Mouse (Mus musculus): ENCODE data around the gene Il20rb. TPM values are rescaled to one million over a fixed set of nuclear protein-coding genes. Genes with fewer than 3 reads are reported as not detected.

The Il20rb gene
- total and polyA plus RNA-seq, 2 experiments from 2014 or later = 0.99 to 2.5 TPM

DNA sequence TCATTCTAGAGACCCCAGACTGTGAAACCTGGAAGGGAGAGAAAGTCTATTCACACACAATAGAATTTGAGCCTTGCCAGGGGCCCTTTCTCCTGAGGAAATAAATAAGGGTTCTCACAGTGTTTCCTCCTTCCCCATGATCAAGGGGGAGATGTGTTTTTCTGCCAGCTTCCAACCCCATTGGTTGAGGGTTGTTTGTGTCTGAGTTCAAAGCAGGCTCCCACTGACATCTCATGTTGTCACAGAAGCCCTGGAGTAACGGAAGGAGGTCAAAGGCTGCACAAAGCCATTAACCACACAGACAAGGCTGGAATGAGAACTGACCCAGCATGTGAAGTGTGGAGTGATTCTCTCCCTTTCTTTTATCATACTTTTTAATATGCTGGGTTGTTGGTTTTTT is 69.8 kb downstream of the Il20rb start:
- DNase-seq (ENCODE audit: low spot score) (no peak), ATAC-seq (ENCODE audit: low FRiP score) (no peak)
- Histone ChIP-seq H3K27me3 (ENCODE audit: insufficient read depth, low read length) (no peaks in the 10 kb centered on the region), H3K9ac (replicated peaks; ENCODE audit: low read length, poor library complexity, severe bottlenecking) (no peak overlapping the region), H3K4me2 (ENCODE audit: low read depth, low read length, poor library complexity, severe bottlenecking) (no peak overlapping the region), H3K27ac (ENCODE audit: low read depth, low read length) (no peak overlapping the region), H3K9me3 (ENCODE audit: low read length) (no peaks in the 10 kb centered on the region), H3K4me1 (ENCODE audit: insufficient read depth, low read length) (no peaks in the 10 kb centered on the region), H3K36me3 (ENCODE audit: insufficient read depth, low read length) (no peaks in the 10 kb centered on the region), H3K4me3 (ENCODE audit: low read depth, low read length) (no peak overlapping the region)
- WGBS = 43% methylated on average over 1 of the region's 1 CpGs
- no peak for TF ChIP-seq CTCF (IDR thresholded peaks at IDR 0.05)

GRCm38 (mm10) chr9:100416299-100416698 is 70.3 kb downstream of the Il20rb start:
- H3K27me3 ChIP-seq (ENCODE audit: insufficient read depth, low read length) = no peaks in the 10 kb centered on the region
- no peak overlapping the region for H3K4me3 ChIP-seq (ENCODE audit: low read depth, low read length)
- 79% methylated on average over 6 of the region's 6 CpGs for WGBS
- no peak overlapping the region for H3K4me2 ChIP-seq (ENCODE audit: low read depth, low read length, poor library complexity, severe bottlenecking)
- DNase-seq (ENCODE audit: low spot score) (no peak), ATAC-seq (ENCODE audit: low FRiP score) (no peak)
- TF ChIP-seq CTCF (IDR thresholded peaks at IDR 0.05) = no peak
- no peaks in the 10 kb centered on the region for H3K36me3 ChIP-seq (ENCODE audit: insufficient read depth, low read length)
- H3K4me1 ChIP-seq (ENCODE audit: insufficient read depth, low read length) = no peaks in the 10 kb centered on the region
- no peak overlapping the region for H3K27ac ChIP-seq (ENCODE audit: low read depth, low read length)
- no peak overlapping the region for H3K9ac ChIP-seq (replicated peaks; ENCODE audit: low read length, poor library complexity, severe bottlenecking)
- H3K9me3 ChIP-seq (ENCODE audit: low read length) = no peaks in the 10 kb centered on the region

DNA sequence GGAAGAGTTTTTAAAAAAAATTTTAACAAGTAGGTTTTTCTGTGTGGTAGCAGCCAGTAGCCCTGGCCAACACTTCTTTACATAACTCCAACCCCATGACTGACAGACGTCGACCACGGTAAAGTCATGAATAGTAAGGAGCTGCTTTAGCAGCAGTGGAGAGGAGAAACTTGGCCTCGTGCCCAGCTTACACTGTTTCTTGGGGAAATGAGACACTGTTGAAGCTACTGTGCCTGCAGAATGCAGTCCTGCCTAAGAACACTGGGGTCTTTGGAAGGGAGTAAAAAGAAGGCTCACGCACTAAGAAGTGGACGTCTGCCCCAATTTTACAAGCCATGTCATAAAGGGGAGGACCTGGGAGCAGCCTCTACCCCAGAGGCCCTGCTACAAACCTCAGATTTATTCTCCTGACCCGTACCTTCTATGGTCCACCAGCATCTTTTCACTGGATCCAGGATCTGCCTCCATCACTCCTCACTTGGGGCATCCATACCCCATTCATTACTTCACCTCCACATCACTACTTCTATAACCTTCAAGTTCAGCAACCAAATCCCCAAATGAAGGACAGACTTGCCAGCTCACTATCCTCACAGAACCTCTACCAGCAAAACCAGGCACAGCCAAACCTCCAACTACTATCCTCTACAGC is 71.1 kb downstream of the Il20rb start:
- Histone ChIP-seq H3K9ac (replicated peaks; ENCODE audit: low read length, poor library complexity, severe bottlenecking) (no peak overlapping the region), H3K4me1 (ENCODE audit: insufficient read depth, low read length) (no peaks in the 10 kb centered on the region), H3K4me2 (ENCODE audit: low read depth, low read length, poor library complexity, severe bottlenecking) (no peak overlapping the region), H3K27me3 (ENCODE audit: insufficient read depth, low read length) (no peaks in the 10 kb centered on the region), H3K9me3 (ENCODE audit: low read length) (no peaks in the 10 kb centered on the region), H3K36me3 (ENCODE audit: insufficient read depth, low read length) (no peaks in the 10 kb centered on the region), H3K27ac (ENCODE audit: low read depth, low read length) (no peak overlapping the region), H3K4me3 (ENCODE audit: low read depth, low read length) (no peak overlapping the region)
- DNase-seq (ENCODE audit: low spot score) (peak; percentile 82), ATAC-seq (ENCODE audit: low FRiP score) (no peak)
- TF ChIP-seq CTCF (IDR thresholded peaks at IDR 0.05) = no peak
- WGBS = 26% methylated on average over 7 of the region's 7 CpGs

Other genes with a start within 250 kb of the Il20rb start
- gene Nck1, start 59.3 kb upstream of the Il20rb start, total RNA-seq (2014; rRNA removed) = 14.8 and 16.9 TPM in 2 replicates
- gene Nck1, start 59.3 kb upstream of the Il20rb start, polyA plus RNA-seq (2015; fragmentation: Nextera tagmentation; extraction: Ambion mirVana) = 41.3 and 45.6 TPM in 2 replicates
- gene Slc35g2, start 84.3 kb upstream of the Il20rb start, total RNA-seq (2014; rRNA removed) = 20.1 and 24.8 TPM in 2 replicates
- gene Slc35g2, start 84.3 kb upstream of the Il20rb start, polyA plus RNA-seq (2015; fragmentation: Nextera tagmentation; extraction: Ambion mirVana) = 16.7 and 22.1 TPM in 2 replicates
- 31.0 and 43.6 TPM in 2 replicates for gene Stag1, start 111.0 kb upstream of the Il20rb start, total RNA-seq (2014; rRNA removed)
- gene Stag1, start 111.0 kb upstream of the Il20rb start, polyA plus RNA-seq (2015; fragmentation: Nextera tagmentation; extraction: Ambion mirVana) = 21.6 and 23.6 TPM in 2 replicates

All from midbrain, postnatal 0 days (tissue).